Mouse (Mus musculus): Measurements from ENCODE around the gene Atp23.

Gene Atp23

GRCm38 (mm10) chr10:126900821-126901487 lies at the start of gene Atp23:
Gene Atp23, minus strand, starts transcription at chr10:126901355.
- DNase-seq (ENCODE audit: low read depth, low spot score): peak; percentile 61

GRCm38 (mm10) chr10:126950572-126950971 lies 49.4 kb upstream of the Atp23 start:
- DNase-seq (ENCODE audit: low read depth, low spot score): no peak

GRCm38 (mm10) chr10:126949824-126950223 lies 48.7 kb upstream of the Atp23 start:
- DNase-seq (ENCODE audit: low read depth, low spot score): no peak

GRCm38 (mm10) chr10:126945531-126945930 lies 44.4 kb upstream of the Atp23 start:
- DNase-seq (ENCODE audit: low read depth, low spot score): no peak

- no peak for DNase-seq (ENCODE audit: low read depth, low spot score)
Observed at GRCm38 (mm10) chr10:126940949-126941348, 39.8 kb upstream of the Atp23 start.

GRCm38 (mm10) chr10:126935556-126936381 lies 34.6 kb upstream of the Atp23 start:
- DNase-seq (ENCODE audit: low read depth, low spot score): no peak

GRCm38 (mm10) chr10:126935121-126935520 lies 34.0 kb upstream of the Atp23 start:
- no peak for DNase-seq (ENCODE audit: low read depth, low spot score)

GRCm38 (mm10) chr10:126934561-126934960 lies 33.4 kb upstream of the Atp23 start:
- DNase-seq (ENCODE audit: low read depth, low spot score): no peak

GRCm38 (mm10) chr10:126931760-126932139 lies 30.6 kb upstream of the Atp23 start:
- no peak for DNase-seq (ENCODE audit: low read depth, low spot score)

- no peak for DNase-seq (ENCODE audit: low read depth, low spot score)
Observed at GRCm38 (mm10) chr10:126931123-126931759, 30.1 kb upstream of the Atp23 start.

GRCm38 (mm10) chr10:126930270-126931121 lies 29.3 kb upstream of the Atp23 start:
- DNase-seq (ENCODE audit: low read depth, low spot score): no peak

GRCm38 (mm10) chr10:126929543-126929942 lies 28.4 kb upstream of the Atp23 start:
- no peak for DNase-seq (ENCODE audit: low read depth, low spot score)

GRCm38 (mm10) chr10:126928819-126929206 lies 27.7 kb upstream of the Atp23 start:
- no peak for DNase-seq (ENCODE audit: low read depth, low spot score)

- no peak for DNase-seq (ENCODE audit: low read depth, low spot score)
Observed at GRCm38 (mm10) chr10:126928011-126928818, 27.1 kb upstream of the Atp23 start.

- DNase-seq (ENCODE audit: low read depth, low spot score): no peak
Observed at GRCm38 (mm10) chr10:126927101-126927961, 26.2 kb upstream of the Atp23 start.

GRCm38 (mm10) chr10:126925391-126925790 lies 24.2 kb upstream of the Atp23 start:
- DNase-seq (ENCODE audit: low read depth, low spot score): no peak

GRCm38 (mm10) chr10:126924087-126924486 lies 22.9 kb upstream of the Atp23 start:
- DNase-seq (ENCODE audit: low read depth, low spot score): no peak

GRCm38 (mm10) chr10:126920220-126920619 lies 19.1 kb upstream of the Atp23 start:
- DNase-seq (ENCODE audit: low read depth, low spot score): no peak

- DNase-seq (ENCODE audit: low read depth, low spot score): peak; percentile 96
Observed at GRCm38 (mm10) chr10:126919067-126919466, 17.9 kb upstream of the Atp23 start.

- DNase-seq (ENCODE audit: low read depth, low spot score): no peak
Observed at GRCm38 (mm10) chr10:126914288-126914687, 13.1 kb upstream of the Atp23 start.
